Mouse (Mus musculus): ENCODE measurements around the gene Slc38a8. TPM values are rescaled to one million over a fixed set of nuclear protein-coding genes. Genes with fewer than 3 reads are reported as not detected.

Slc38a8 gene
- polyA plus RNA-seq, 1 experiment, result 0.19 TPM

GRCm38 (mm10) chr8:119515767-119516166, 14.3 kb upstream of the Slc38a8 start:
- DNase-seq (ENCODE audit: low read depth), result peak; percentile 30

DNA sequence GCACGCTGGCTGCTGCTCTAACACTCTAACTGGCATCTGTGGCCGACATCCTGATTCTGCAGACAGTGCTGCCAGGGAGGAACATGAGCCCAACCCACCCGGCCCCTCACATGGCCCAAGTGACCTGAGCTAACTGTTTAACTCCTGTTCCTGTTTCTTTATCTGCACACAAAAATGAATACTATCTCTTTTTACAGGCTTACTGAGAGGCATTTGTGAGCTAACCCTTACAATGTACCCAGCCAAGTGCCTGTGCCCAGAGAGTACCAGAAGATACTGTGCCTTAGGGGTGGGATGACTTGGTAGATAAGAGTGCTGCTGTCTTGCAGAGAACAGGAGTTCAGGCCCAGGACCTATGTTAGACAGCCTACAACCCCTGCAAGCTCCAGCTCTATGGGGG, 13.4 kb upstream of the Slc38a8 start:
- TF ChIP-seq CTCF (IDR thresholded peaks at IDR 0.05; ENCODE audit: borderline replicate concordance, extremely low read depth, insufficient read depth, insufficient read length) (no peak), POLR2A (IDR thresholded peaks at IDR 0.05; ENCODE audit: borderline replicate concordance, extremely low read depth, insufficient read depth, insufficient read length, poor library complexity, severe bottlenecking) (no peak)
- no peak for DNase-seq (ENCODE audit: low read depth)

More at GRCm38 (mm10) chr8:119515767-119516166, 14.3 kb upstream of the Slc38a8 start:
- TF ChIP-seq POLR2A (IDR thresholded peaks at IDR 0.05; ENCODE audit: borderline replicate concordance, extremely low read depth, insufficient read depth, insufficient read length, poor library complexity, severe bottlenecking) (no peak), CTCF (IDR thresholded peaks at IDR 0.05; ENCODE audit: borderline replicate concordance, extremely low read depth, insufficient read depth, insufficient read length) (no peak)

DNA sequence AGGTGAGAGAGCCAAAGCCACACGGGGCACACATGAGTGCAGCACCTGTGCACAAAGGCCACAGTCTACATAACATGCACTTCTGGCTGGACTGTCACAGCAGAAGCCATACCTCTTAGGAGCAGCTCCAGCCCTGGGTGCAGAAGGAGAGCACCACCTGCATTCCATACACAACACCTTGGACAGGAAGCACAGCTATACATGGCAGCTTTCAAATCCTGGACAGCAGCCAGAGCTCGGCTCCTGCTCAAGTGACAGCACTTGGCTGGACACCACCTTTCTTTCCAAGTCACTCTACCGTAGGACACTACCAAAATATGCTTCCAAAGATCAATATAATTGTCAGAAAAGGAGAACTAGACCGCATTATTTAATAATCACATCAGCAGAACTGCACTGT, 11.9 kb upstream of the Slc38a8 start:
- TF ChIP-seq CTCF (IDR thresholded peaks at IDR 0.05; ENCODE audit: borderline replicate concordance, extremely low read depth, insufficient read depth, insufficient read length) (no peak), POLR2A (IDR thresholded peaks at IDR 0.05; ENCODE audit: borderline replicate concordance, extremely low read depth, insufficient read depth, insufficient read length, poor library complexity, severe bottlenecking) (no peak)
- DNase-seq (ENCODE audit: low read depth), result no peak

DNA sequence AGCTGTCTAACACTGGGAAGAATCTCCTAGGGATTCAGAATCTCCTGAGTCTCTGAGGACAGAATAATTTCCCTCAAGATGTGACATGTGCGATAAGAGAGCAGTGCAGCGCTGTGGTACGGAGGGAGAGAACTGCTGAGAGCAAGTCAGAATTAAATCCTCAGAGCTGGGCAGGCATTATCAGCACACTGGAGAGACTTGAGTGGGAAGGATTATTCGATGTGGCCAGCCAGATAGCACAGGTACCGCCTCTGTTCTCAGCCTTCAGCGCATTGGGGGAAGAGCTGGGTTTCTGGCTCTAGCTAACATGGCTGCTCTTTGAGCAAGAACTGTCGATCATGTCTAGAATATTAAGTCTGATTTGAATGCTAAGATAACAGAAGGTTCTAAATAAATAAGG, 10.2 kb upstream of the Slc38a8 start:
- DNase-seq (ENCODE audit: low read depth), result peak; percentile 37
- TF ChIP-seq CTCF (IDR thresholded peaks at IDR 0.05; ENCODE audit: borderline replicate concordance, extremely low read depth, insufficient read depth, insufficient read length) (no peak), POLR2A (IDR thresholded peaks at IDR 0.05; ENCODE audit: borderline replicate concordance, extremely low read depth, insufficient read depth, insufficient read length, poor library complexity, severe bottlenecking) (no peak)

DNA sequence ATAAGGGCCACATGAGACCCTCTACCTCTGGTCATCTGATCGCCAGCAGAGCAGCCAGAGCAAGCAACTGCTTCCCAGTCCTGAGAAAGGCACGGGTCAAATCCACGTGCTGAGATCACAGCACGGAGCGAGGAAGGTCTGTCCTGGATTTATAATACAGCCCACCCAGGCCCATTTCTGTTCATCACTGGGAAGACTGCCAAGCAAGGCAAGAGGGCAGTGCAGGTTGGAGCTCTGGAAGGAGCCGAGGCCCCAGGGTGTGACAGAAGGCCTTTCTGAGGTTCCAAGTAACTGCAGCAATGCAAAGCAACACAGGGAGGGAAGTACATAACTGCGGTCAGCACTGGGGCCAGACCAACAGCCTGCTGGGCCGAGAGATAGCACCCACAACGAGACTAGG, 9.0 kb upstream of the Slc38a8 start:
- DNase-seq (ENCODE audit: low read depth), result no peak
- TF ChIP-seq POLR2A (IDR thresholded peaks at IDR 0.05; ENCODE audit: borderline replicate concordance, extremely low read depth, insufficient read depth, insufficient read length, poor library complexity, severe bottlenecking), result no peak
- no peak for TF ChIP-seq CTCF (IDR thresholded peaks at IDR 0.05; ENCODE audit: borderline replicate concordance, extremely low read depth, insufficient read depth, insufficient read length)

GRCm38 (mm10) chr8:119506106-119506505, 4.6 kb upstream of the Slc38a8 start:
- TF ChIP-seq POLR2A (IDR thresholded peaks at IDR 0.05; ENCODE audit: borderline replicate concordance, extremely low read depth, insufficient read depth, insufficient read length, poor library complexity, severe bottlenecking) (no peak), CTCF (IDR thresholded peaks at IDR 0.05; ENCODE audit: borderline replicate concordance, extremely low read depth, insufficient read depth, insufficient read length) (no peak)
- DNase-seq (ENCODE audit: low read depth), result no peak

DNA sequence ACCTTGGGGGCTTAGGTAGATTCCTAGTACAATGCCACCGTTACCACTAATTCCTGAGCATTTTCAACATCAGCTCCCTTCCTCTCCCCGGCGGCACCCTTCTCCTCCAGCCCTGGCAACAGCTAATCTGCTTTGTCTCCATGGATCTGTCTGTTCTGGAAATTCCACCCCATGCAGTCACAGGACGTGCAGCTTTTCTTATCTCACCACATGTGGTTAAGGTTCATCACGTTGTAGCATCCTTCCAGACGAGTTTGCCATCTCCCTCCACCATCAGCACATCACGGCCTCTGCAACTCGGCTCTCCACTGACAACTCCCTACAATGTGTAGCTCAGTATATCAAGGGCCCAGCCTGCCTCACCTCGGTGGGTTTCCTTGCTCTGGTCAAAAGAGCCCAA, 4.0 kb upstream of the Slc38a8 start:
- TF ChIP-seq POLR2A (IDR thresholded peaks at IDR 0.05; ENCODE audit: borderline replicate concordance, extremely low read depth, insufficient read depth, insufficient read length, poor library complexity, severe bottlenecking) (no peak), CTCF (IDR thresholded peaks at IDR 0.05; ENCODE audit: borderline replicate concordance, extremely low read depth, insufficient read depth, insufficient read length) (no peak)
- DNase-seq (ENCODE audit: low read depth), result peak; percentile 31

- no peak for TF ChIP-seq CTCF (IDR thresholded peaks at IDR 0.05; ENCODE audit: borderline replicate concordance, extremely low read depth, insufficient read depth, insufficient read length)
- DNase-seq (ENCODE audit: low read depth), result peak; percentile 69
Measured at GRCm38 (mm10) chr8:119503191-119503767, 1.8 kb upstream of the Slc38a8 start.

GRCm38 (mm10) chr8:119502111-119502510, 613 bp upstream of the Slc38a8 start:
- TF ChIP-seq POLR2A (IDR thresholded peaks at IDR 0.05; ENCODE audit: borderline replicate concordance, extremely low read depth, insufficient read depth, insufficient read length, poor library complexity, severe bottlenecking) (no peak), CTCF (IDR thresholded peaks at IDR 0.05; ENCODE audit: borderline replicate concordance, extremely low read depth, insufficient read depth, insufficient read length) (no peak)
- no peak for DNase-seq (ENCODE audit: low read depth)

DNA sequence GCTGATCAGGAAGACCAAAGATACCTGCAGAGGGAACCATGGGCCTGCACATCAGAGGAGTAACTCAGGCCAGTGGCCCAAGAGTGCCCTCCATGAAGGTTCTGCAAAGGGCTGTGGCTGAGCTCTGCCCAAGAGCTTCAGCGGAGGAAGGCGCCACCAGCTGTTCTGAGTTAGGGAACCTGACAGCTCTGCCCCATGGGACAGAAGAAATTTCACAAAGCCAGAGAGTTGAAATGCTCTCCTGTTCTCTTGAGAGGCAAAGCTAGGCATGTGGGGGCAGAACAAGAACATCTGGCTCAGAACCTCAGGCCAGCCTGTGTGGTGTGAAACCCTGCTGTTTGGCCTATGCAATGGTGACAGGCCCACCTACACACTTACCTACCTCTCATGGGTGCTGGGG, 1.7 kb downstream of the Slc38a8 start:
- TF ChIP-seq CTCF (IDR thresholded peaks at IDR 0.05; ENCODE audit: borderline replicate concordance, extremely low read depth, insufficient read depth, insufficient read length) (no peak), POLR2A (IDR thresholded peaks at IDR 0.05; ENCODE audit: borderline replicate concordance, extremely low read depth, insufficient read depth, insufficient read length, poor library complexity, severe bottlenecking) (no peak)
- no peak for DNase-seq (ENCODE audit: low read depth)

DNA sequence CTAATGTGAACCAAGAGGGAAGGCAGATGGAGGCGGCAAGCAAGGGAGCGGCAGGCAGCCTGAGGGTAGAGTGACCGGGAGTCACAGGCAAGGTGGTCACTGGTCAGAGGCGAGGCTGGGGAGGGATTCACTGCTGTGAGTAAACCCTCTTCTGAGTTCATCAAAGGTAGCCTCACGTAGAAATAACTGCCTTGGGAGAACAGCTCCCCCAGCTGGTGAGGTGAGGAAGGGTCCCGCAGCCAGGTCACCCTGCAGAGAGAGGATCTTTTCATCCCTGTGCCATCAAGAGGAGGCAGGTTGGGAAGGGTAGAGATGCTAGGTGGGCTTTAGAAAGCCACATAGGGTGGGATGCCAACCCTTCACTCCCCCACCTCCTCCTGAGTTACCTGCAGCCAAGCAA, 4.7 kb downstream of the Slc38a8 start:
- TF ChIP-seq CTCF (IDR thresholded peaks at IDR 0.05; ENCODE audit: borderline replicate concordance, extremely low read depth, insufficient read depth, insufficient read length), result peak; percentile 55; the same call in 1 of the 2 replicates
- no peak for TF ChIP-seq POLR2A (IDR thresholded peaks at IDR 0.05; ENCODE audit: borderline replicate concordance, extremely low read depth, insufficient read depth, insufficient read length, poor library complexity, severe bottlenecking)
- DNase-seq (ENCODE audit: low read depth), result no peak

- no peak for DNase-seq (ENCODE audit: low read depth)
- TF ChIP-seq CTCF (IDR thresholded peaks at IDR 0.05; ENCODE audit: borderline replicate concordance, extremely low read depth, insufficient read depth, insufficient read length), result no peak
- no peak for TF ChIP-seq POLR2A (IDR thresholded peaks at IDR 0.05; ENCODE audit: borderline replicate concordance, extremely low read depth, insufficient read depth, insufficient read length, poor library complexity, severe bottlenecking)
Measured at GRCm38 (mm10) chr8:119487093-119487492, 14.4 kb downstream of the Slc38a8 start.
